Mouse (Mus musculus) c-Kit-positive CD71-positive TER-119-positive erythroid progenitor cells, embryonic 14.5 days (primary cell): ENCODE results near the gene Alg5.
"Not testable (repeated sequence)": the region's sequence is repeated elsewhere in the genome, so short reads cannot be mapped to it uniquely, and the experiment has no call there.

ENCODE experiments used
- DNase-seq: peaks from one replicate; pipeline ENCODE4 v3.0.0-alpha.2; 2013; ENCODE audit warnings: low spot score

The Alg5 gene

GRCm38 (mm10) chr3:54735247-54736046 is at the start of gene Alg5, which contains the start of gene Exosc8:
Gene Alg5, plus strand, starts transcription at chr3:54735539.
Gene Exosc8, minus strand, starts transcription at chr3:54735393.
- peak; percentile 61 for DNase-seq

GRCm38 (mm10) chr3:54687245-54687644 is 48.1 kb upstream of the Alg5 start:
- no peak for DNase-seq

GRCm38 (mm10) chr3:54689091-54689490 is 46.2 kb upstream of the Alg5 start:
- DNase-seq: no peak

GRCm38 (mm10) chr3:54692202-54693055 is 42.9 kb upstream of the Alg5 start, which contains the start of gene Supt20:
Gene Supt20, plus strand, starts transcription at chr3:54692807.
- DNase-seq: peak; percentile 93

- DNase-seq: no peak
These were observed 42.3 kb upstream of the Alg5 start for GRCm38 (mm10) chr3:54693056-54693415.

GRCm38 (mm10) chr3:54699759-54700301 is 35.5 kb upstream of the Alg5 start:
- DNase-seq: peak; percentile 31

GRCm38 (mm10) chr3:54704106-54704505 is 31.2 kb upstream of the Alg5 start:
- not testable (repeated sequence) for DNase-seq

- DNase-seq: no peak
These were observed 26.4 kb upstream of the Alg5 start for GRCm38 (mm10) chr3:54708972-54709371.

- DNase-seq: no peak
These were observed 21.1 kb upstream of the Alg5 start, which contains the start of gene Gm21958 for GRCm38 (mm10) chr3:54714253-54714652. Gene Gm21958, minus strand, starts transcription at chr3:54714353.

GRCm38 (mm10) chr3:54715461-54715860 is 19.9 kb upstream of the Alg5 start:
- no peak for DNase-seq

- DNase-seq: no peak
These were observed 18.0 kb upstream of the Alg5 start for GRCm38 (mm10) chr3:54717348-54717747.

- DNase-seq: no peak
These were observed 16.4 kb upstream of the Alg5 start for GRCm38 (mm10) chr3:54718947-54719346.

GRCm38 (mm10) chr3:54723741-54724500 is 11.4 kb upstream of the Alg5 start:
- DNase-seq: no peak

- DNase-seq: no peak
These were observed 10.0 kb upstream of the Alg5 start for GRCm38 (mm10) chr3:54725344-54725743.

- no peak for DNase-seq
These were observed 7.8 kb upstream of the Alg5 start for GRCm38 (mm10) chr3:54727588-54727987.

GRCm38 (mm10) chr3:54728100-54728499 is 7.2 kb upstream of the Alg5 start:
- DNase-seq: no peak

GRCm38 (mm10) chr3:54731626-54732150 is 3.7 kb upstream of the Alg5 start:
- DNase-seq: no peak

GRCm38 (mm10) chr3:54732371-54732770 is 3.0 kb upstream of the Alg5 start:
- no peak for DNase-seq

- peak; percentile 84 for DNase-seq
These were observed 710 bp upstream of the Alg5 start for GRCm38 (mm10) chr3:54734411-54735246.

- DNase-seq: peak; percentile 18
These were observed 975 bp downstream of the Alg5 start for GRCm38 (mm10) chr3:54736101-54736927.
